Mouse (Mus musculus) neural tube, embryonic 11.5 days (tissue): ENCODE results near the gene Tmem8b. TPM values are rescaled to one million over a fixed set of nuclear protein-coding genes. Genes with fewer than 3 reads are reported as not detected.

ENCODE experiments used
- ATAC-seq: fragments of 200-750 bp; cut with Nextera tagmentation; 2 replicates; pipeline ENCODE4 v1.8.0; 2017; ENCODE audit warnings: moderate number of reproducible peaks, mild to moderate bottlenecking, moderate TSS enrichment, moderate library complexity; ENCODE audit not compliant: insufficient read depth, low FRiP score, low TSS enrichment
- DNase-seq: peaks from one replicate; pipeline ENCODE4 v3.0.0-alpha.2; 2015; ENCODE audit warnings: low spot score
- H3K27ac ChIP-seq: fragments of 300-500 bp; sonication (generic); 2 replicates; pipeline ENCODE4 v1.5.1; 2014; ENCODE audit warnings: low read depth, mild to moderate bottlenecking, low read length
- H3K27me3 ChIP-seq: fragments of 300-500 bp; sonication (generic); 2 replicates; pipeline ENCODE4 v1.6.1; 2014; ENCODE audit warnings: mild to moderate bottlenecking, low read length, mixed read lengths; ENCODE audit not compliant: control insufficient read depth, insufficient read depth
- H3K36me3 ChIP-seq: fragments of 300-500 bp; sonication (generic); 2 replicates; pipeline ENCODE4 v1.6.1; 2014; ENCODE audit warnings: mild to moderate bottlenecking, low read length, moderate library complexity, mixed read lengths; ENCODE audit not compliant: control insufficient read depth, insufficient read depth
- H3K4me1 ChIP-seq: fragments of 300-500 bp; sonication (generic); 2 replicates; pipeline ENCODE4 v1.6.1; 2014; ENCODE audit warnings: low read length, mixed read lengths; ENCODE audit not compliant: control insufficient read depth, insufficient read depth
- H3K4me2 ChIP-seq: fragments of 300-500 bp; sonication (generic); 2 replicates; pipeline ENCODE4 v1.6.1; 2014; ENCODE audit warnings: low read depth, mild to moderate bottlenecking, moderate library complexity
- H3K4me3 ChIP-seq: fragments of 300-500 bp; sonication (generic); 2 replicates; pipeline ENCODE4 v1.5.1; 2014; ENCODE audit warnings: low read depth, low read length
- H3K9ac ChIP-seq: fragments of 300-500 bp; sonication (generic); 2 replicates; pipeline ENCODE4 v1.6.1; 2014; ENCODE audit warnings: mild to moderate bottlenecking, low read length
- H3K9me3 ChIP-seq: fragments of 300-500 bp; sonication (generic); 2 replicates; pipeline ENCODE4 v1.6.1; 2016; ENCODE audit warnings: low read length; ENCODE audit not compliant: control insufficient read depth
- WGBS: fragments of 180-500 bp; shearing (Covaris S2); extraction: QIAGEN DNeasy Blood & Tissue Kit; methylation state at CpG from one replicate; pipeline ENCODE4 v1.1.7; 2014; 5-methylcytosine and 5-hydroxymethylcytosine counted together
- polyA plus RNA-seq: library from polyadenylated mRNA; unstranded; fragments of >200 nt; fragmentation: Nextera tagmentation; extraction: Ambion mirVana; gene quantifications from 2 replicates; pipeline ENCODE4 v1.2.1, GENCODE M21; 2014

The Tmem8b gene
- polyA plus RNA-seq, 1 experiment from 2014 or later: 5.7 TPM

GRCm38 (mm10) chr4:43674974-43675373 lies 6.2 kb downstream of the Tmem8b start:
- no peak overlapping the region for H3K4me3 ChIP-seq
- H3K9me3 ChIP-seq: no peaks in the 10 kb centered on the region
- no peak for ATAC-seq

GRCm38 (mm10) chr4:43675608-43676007 lies 6.8 kb downstream of the Tmem8b start:
- DNase-seq: no peak
- ATAC-seq: no peak
- Histone ChIP-seq H3K27ac (no peak overlapping the region), H3K4me3 (no peak overlapping the region), H3K4me1 (no peaks in the 10 kb centered on the region), H3K36me3 (no peaks in the 10 kb centered on the region), H3K27me3 (no peaks in the 10 kb centered on the region), H3K9ac (no peak overlapping the region), H3K9me3 (no peaks in the 10 kb centered on the region), H3K4me2 (no peak overlapping the region)
- WGBS: 75% methylated on average over 4 of the region's 4 CpGs

More at GRCm38 (mm10) chr4:43674974-43675373, 6.2 kb downstream of the Tmem8b start:
- no peaks in the 10 kb centered on the region for H3K4me1 ChIP-seq
- no peak overlapping the region for H3K9ac ChIP-seq
- 75% methylated on average over 5 of the region's 5 CpGs for WGBS
- no peak overlapping the region for H3K4me2 ChIP-seq
- H3K27ac ChIP-seq: no peak overlapping the region
- H3K36me3 ChIP-seq: no peaks in the 10 kb centered on the region
- no peak for DNase-seq
- no peaks in the 10 kb centered on the region for H3K27me3 ChIP-seq

DNA sequence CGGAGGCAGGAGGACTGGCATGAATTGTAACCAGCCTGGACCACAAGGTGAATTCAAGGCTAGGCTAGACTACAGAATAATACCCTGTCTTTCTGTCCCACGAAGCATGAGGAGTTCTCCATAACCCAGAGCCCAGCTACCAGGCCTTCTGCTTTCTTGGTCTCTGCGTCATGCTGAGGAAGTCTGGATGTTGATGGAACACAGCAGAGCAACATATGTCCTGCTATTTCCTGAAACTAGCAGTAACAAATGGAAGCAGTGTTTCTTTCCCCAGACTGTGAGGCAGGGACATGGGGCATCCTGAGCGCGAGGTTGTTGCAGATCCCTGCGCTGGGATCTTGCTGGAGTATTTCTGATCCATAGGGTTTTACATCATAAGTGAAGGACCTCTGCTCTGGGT lies 9.8 kb downstream of the Tmem8b start:
- ATAC-seq (no peak), DNase-seq (no peak)
- Histone ChIP-seq H3K27ac (no peak overlapping the region), H3K4me2 (no peak overlapping the region), H3K4me3 (no peak overlapping the region), H3K4me1 (no peaks in the 10 kb centered on the region), H3K36me3 (no peaks in the 10 kb centered on the region; the same call in none of the 2 replicates), H3K9me3 (no peaks in the 10 kb centered on the region), H3K27me3 (no peaks in the 10 kb centered on the region), H3K9ac (no peak overlapping the region)
- 91% methylated on average over 6 of the region's 6 CpGs for WGBS

DNA sequence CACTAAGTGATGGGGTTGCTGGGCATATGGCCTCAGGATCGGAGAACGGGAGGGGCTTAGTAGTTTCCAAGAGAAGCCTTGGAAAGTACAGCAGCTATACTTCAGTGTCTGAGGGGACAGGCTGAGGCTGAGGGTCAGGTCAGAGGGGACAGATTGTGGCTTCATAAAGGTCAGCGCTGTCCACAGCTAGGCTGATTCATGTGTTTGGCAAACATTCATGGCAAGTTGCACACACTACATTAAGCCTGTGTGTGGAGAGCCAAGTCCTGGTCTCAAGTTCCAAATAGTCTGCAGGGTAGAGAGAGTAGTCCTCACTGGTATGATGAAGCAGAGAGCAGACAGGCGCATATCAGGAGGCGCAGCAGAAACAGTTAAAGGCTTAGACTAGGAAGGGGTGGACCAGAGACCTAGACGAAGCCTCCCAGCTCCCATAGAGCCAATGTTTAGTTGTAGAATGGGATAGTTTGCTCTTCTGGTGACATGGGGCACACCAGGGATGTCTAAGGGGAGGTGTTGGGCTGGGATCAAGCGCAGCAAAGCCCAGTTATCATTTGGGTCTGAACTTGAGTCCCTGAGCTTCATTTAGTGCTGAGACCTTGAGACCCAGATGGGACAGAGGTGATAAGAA lies 10.8 kb downstream of the Tmem8b start:
- Histone ChIP-seq H3K4me2 (no peak overlapping the region), H3K9ac (no peak overlapping the region), H3K27me3 (no peaks in the 10 kb centered on the region), H3K36me3 (no peaks in the 10 kb centered on the region; the same call in none of the 2 replicates), H3K27ac (no peak overlapping the region), H3K4me3 (no peak overlapping the region), H3K4me1 (no peaks in the 10 kb centered on the region), H3K9me3 (no peaks in the 10 kb centered on the region)
- ATAC-seq (no peak), DNase-seq (no peak)
- 84% methylated on average over 7 of the region's 7 CpGs for WGBS

DNA sequence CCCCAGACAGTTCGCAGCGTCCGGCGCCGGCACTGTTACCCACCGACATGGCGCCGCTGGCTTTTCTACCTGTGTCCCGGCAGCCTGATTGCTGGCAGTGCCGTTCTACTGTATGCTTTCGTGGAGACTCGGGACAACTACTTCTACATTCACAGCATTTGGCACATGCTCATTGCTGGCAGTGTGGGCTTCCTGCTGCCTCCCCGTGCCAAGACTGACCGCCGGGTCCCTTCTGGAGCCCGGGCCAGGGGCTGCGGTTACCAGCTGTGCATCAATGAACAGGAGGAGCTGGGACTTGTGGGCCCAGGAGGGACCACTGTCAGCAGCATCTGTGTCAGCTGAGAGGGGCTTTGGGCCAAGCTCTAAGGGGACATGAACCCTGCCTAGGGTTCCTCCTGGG lies 21.2 kb downstream of the Tmem8b start:
- no peaks in the 10 kb centered on the region for H3K9me3 ChIP-seq

GRCm38 (mm10) chr4:43691026-43691425 lies 22.3 kb downstream of the Tmem8b start:
- Histone ChIP-seq H3K27me3 (no peaks in the 10 kb centered on the region), H3K4me3 (no peak overlapping the region), H3K27ac (no peak overlapping the region), H3K4me2 (no peak overlapping the region), H3K9me3 (no peaks in the 10 kb centered on the region), H3K36me3 (no peaks in the 10 kb centered on the region), H3K4me1 (no peaks in the 10 kb centered on the region), H3K9ac (no peak overlapping the region)
- ATAC-seq: no peak
- WGBS: 88% methylated on average over 5 of the region's 5 CpGs
- no peak for DNase-seq

More for the DNA sequence above, 21.2 kb downstream of the Tmem8b start:
- no peaks in the 10 kb centered on the region for H3K4me1 ChIP-seq
- no peak overlapping the region for H3K4me3 ChIP-seq
- no peak for DNase-seq
- ATAC-seq: no peak
- no peak overlapping the region for H3K27ac ChIP-seq
- H3K9ac ChIP-seq: no peak overlapping the region
- H3K4me2 ChIP-seq: no peak overlapping the region
- H3K27me3 ChIP-seq: no peaks in the 10 kb centered on the region
- 92% methylated on average over 17 of the region's 17 CpGs for WGBS
- H3K36me3 ChIP-seq: no peaks in the 10 kb centered on the region

GRCm38 (mm10) chr4:43693806-43694241 lies 25.1 kb downstream of the Tmem8b start:
- no peak overlapping the region for H3K27ac ChIP-seq
- no peak overlapping the region for H3K9ac ChIP-seq
- no peaks in the 10 kb centered on the region for H3K9me3 ChIP-seq
- no peak overlapping the region for H3K4me2 ChIP-seq
- no peaks in the 10 kb centered on the region for H3K27me3 ChIP-seq
- H3K36me3 ChIP-seq: no peaks in the 10 kb centered on the region
- 83% methylated on average over 5 of the region's 5 CpGs for WGBS
- ATAC-seq (no peak), DNase-seq (no peak)
- no peaks in the 10 kb centered on the region for H3K4me1 ChIP-seq
- H3K4me3 ChIP-seq: no peak overlapping the region

- Histone ChIP-seq H3K4me3 (no peak overlapping the region), H3K27ac (no peak overlapping the region), H3K36me3 (no peaks in the 10 kb centered on the region), H3K9ac (no peak overlapping the region), H3K4me2 (no peak overlapping the region), H3K4me1 (no peaks in the 10 kb centered on the region), H3K9me3 (no peaks in the 10 kb centered on the region), H3K27me3 (no peaks in the 10 kb centered on the region)
- ATAC-seq: no peak
- WGBS: 81% methylated on average over 1 of the region's 1 CpGs
- no peak for DNase-seq
Observed at GRCm38 (mm10) chr4:43694439-43695248, 25.9 kb downstream of the Tmem8b start.

DNA sequence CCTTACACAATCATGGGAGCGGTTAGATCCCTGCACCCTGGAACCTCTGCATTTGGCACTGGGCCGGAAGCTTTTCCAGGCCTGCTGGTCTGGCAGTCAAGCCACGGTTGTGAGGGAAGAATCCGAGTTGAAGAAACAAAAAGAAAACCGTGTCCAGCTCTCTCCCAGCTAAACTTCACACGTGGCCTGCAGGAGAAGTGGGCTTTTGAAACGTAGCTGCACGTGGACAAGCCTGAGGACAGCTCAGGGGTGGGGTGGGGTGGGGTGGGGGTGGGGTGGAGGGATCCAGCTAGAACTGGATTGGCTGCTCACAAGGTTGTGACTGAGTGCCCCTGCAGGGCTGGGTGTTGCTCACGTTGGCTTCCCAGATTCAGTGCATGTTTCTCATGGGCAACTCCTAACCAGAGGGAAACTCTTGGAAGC lies 26.5 kb downstream of the Tmem8b start:
- Histone ChIP-seq H3K4me2 (no peak overlapping the region), H3K9me3 (no peaks in the 10 kb centered on the region), H3K27me3 (no peaks in the 10 kb centered on the region), H3K9ac (no peak overlapping the region), H3K36me3 (no peaks in the 10 kb centered on the region), H3K4me3 (no peak overlapping the region), H3K4me1 (no peaks in the 10 kb centered on the region), H3K27ac (no peak overlapping the region)
- DNase-seq (no peak), ATAC-seq (no peak)
- 35% methylated on average over 9 of the region's 9 CpGs for WGBS
